Mouse (Mus musculus) heart, postnatal 0 days (tissue): Measurements from ENCODE around the gene Mxi1.

ENCODE experiments used
- CTCF ChIP-seq: IDR thresholded peaks from 2 replicates; pipeline ENCODE4 v1.5.1; 2016; ENCODE audit warnings: antibody characterized with exemption, control low read depth, low read depth
- EP300 ChIP-seq: IDR thresholded peaks from 2 replicates; pipeline ENCODE4 v1.6.1; 2016; ENCODE audit warnings: antibody characterized with exemption, low read depth

GRCm38 (mm10) chr19:53310348-53310747 lies at the start of gene Mxi1:
- TF ChIP-seq CTCF: peak; percentile 36
- no peak for TF ChIP-seq EP300
